Comparison of ENCODE assay signal across 13 mouse cellular contexts in the genomic region with DNA sequence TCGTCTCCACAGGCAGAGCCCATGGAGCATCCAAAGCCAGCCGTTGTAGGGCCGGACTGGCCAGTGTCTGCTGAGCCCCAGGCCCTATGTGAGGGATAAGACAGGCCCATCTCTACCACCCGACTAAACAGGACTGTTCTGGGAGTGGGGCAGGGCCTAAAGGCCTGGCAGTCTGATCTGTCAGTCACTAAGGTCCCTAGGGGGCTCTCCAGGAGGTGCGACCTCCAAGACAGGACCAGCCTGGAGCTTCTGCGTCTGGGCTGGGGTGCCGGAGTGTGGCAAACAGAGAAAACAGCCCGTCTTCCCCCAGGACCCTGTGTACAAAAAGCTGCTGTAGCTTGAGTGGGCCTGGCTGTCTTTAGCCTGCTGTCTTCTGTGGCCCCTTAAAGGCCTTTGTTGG. TPM values are rescaled to one million over a fixed set of nuclear protein-coding genes. Genes with fewer than 3 reads are reported as not detected.
A peak's percentile ranks its signal among the peaks of the same experiment; 100 is the strongest.
DNase-seq lines count a peak whose midpoint lies in the region; ATAC-seq and TF ChIP-seq lines count a peak whose summit lies in the region.
"Had no signal": no experiment of that assay in that cellular context is flagged by ENCODE, and none has a peak within 500 bp of the region (broad histone marks: within the 10 kb centered on the region; RNA-seq: fewer than 3 reads in every experiment).

No protein-coding gene starts in this region.

- peaks cover 59% of the 10 kb centered on the region for H3K36me3 ChIP-seq in hindbrain, embryonic 10.5 days
- H3K36me3 ChIP-seq in hindbrain, embryonic 11.5 days (ENCODE audit: control insufficient read depth, insufficient read depth, low read length): peaks cover 5% of the 10 kb centered on the region; the same call in 1 of the 2 replicates
- peaks cover 2% of the 10 kb centered on the region; the same call in 1 of the 2 replicates for H3K36me3 ChIP-seq in E14TG2a.4 (ENCODE audit: insufficient read depth, low read length)
- H3K36me3 ChIP-seq in hindbrain, embryonic 14.5 days (replicated peaks; ENCODE audit: control insufficient read depth, insufficient read depth): peaks cover 44% of the 10 kb centered on the region

- H3K4me3 ChIP-seq in hindbrain, embryonic 10.5 days: peak overlapping the region; percentile 83; the same call in 1 of the 2 replicates
- H3K4me3 ChIP-seq in hindbrain, embryonic 11.5 days (ENCODE audit: low read depth, low read length): no peak overlapping the region
- 0 out of 2 replicates have a peak overlapping the region, but pooled peaks have one; percentile 50 for H3K4me3 ChIP-seq in E14TG2a.4 (replicated peaks; ENCODE audit: low read length)
- H3K4me3 ChIP-seq in hindbrain, embryonic 14.5 days (replicated peaks; ENCODE audit: low read length): no peak overlapping the region

- H3K4me1 ChIP-seq in hindbrain, embryonic 10.5 days (replicated peaks): peaks cover 48% of the 10 kb centered on the region
- peaks cover 16% of the 10 kb centered on the region for H3K4me1 ChIP-seq in hindbrain, embryonic 11.5 days (replicated peaks; ENCODE audit: control insufficient read depth, insufficient read depth, low read length)
- peaks cover 68% of the 10 kb centered on the region for H3K4me1 ChIP-seq in E14TG2a.4 (replicated peaks; ENCODE audit: low read depth, low read length)
- peaks cover 32% of the 10 kb centered on the region for H3K4me1 ChIP-seq in hindbrain, embryonic 14.5 days (replicated peaks; ENCODE audit: control insufficient read depth, insufficient read depth, low read length)

- H3K9me3 ChIP-seq in hindbrain, embryonic 10.5 days: no peaks in the 10 kb centered on the region
- no peaks in the 10 kb centered on the region for H3K9me3 ChIP-seq in hindbrain, embryonic 11.5 days (ENCODE audit: control insufficient read depth, low read length)
- H3K9me3 ChIP-seq in E14TG2a.4 (ENCODE audit: low read length): no peaks in the 10 kb centered on the region
- no peaks in the 10 kb centered on the region for H3K9me3 ChIP-seq in hindbrain, embryonic 14.5 days (ENCODE audit: control insufficient read depth, low read length)
- H3K9me3 ChIP-seq: G1E had no signal

- 70% methylated on average over 8 of the region's 8 CpGs for WGBS in hindbrain, embryonic 10.5 days
- WGBS in hindbrain, embryonic 11.5 days: 65% methylated on average over 8 of the region's 8 CpGs
- WGBS in hindbrain, embryonic 14.5 days: 59% methylated on average over 8 of the region's 8 CpGs

- DNase-seq in cerebellum, adult 11-12 months: peak; percentile 46
- no peak for DNase-seq in cerebellum, adult 11 months
- no peak for DNase-seq in hindbrain, embryonic 10.5 days (ENCODE audit: low spot score)
- DNase-seq in hindbrain, embryonic 11.5 days (ENCODE audit: low spot score): no peak
- no peak for DNase-seq in hindbrain, embryonic 14.5 days (ENCODE audit: low spot score)
- DNase-seq in thymus, postnatal 25 days: no peak
- no peak for DNase-seq in ovary, adult 18-20 months (ENCODE audit: low spot score)
- DNase-seq: cerebellum, postnatal 36 days; kidney, adult 9 months; right cerebral cortex, postnatal 14 days had no signal

- H3K4me2 ChIP-seq in hindbrain, embryonic 11.5 days (replicated peaks; ENCODE audit: low read depth, low read length): no peak overlapping the region
- 0 out of 2 replicates have a peak overlapping the region, but pooled peaks have one; percentile 18 for H3K4me2 ChIP-seq in hindbrain, embryonic 14.5 days (replicated peaks)

- TF ChIP-seq CTCF in E14TG2a.4 (conservative IDR thresholded peaks at IDR 0.05; ENCODE audit: low read length): no peak

- H3K9ac ChIP-seq in hindbrain, embryonic 11.5 days (ENCODE audit: low read depth, low read length): no peak overlapping the region
- H3K9ac ChIP-seq in hindbrain, embryonic 14.5 days: peak overlapping the region; percentile 26; the same call in 1 of the 2 replicates

- no peak for ATAC-seq in hindbrain, embryonic 11.5 days (ENCODE audit: low FRiP score)
- ATAC-seq in hindbrain, embryonic 14.5 days (ENCODE audit: low FRiP score): no peak

- peak overlapping the region; percentile 97; the same call in 1 of the 2 replicates for H3K27ac ChIP-seq in hindbrain, embryonic 10.5 days
- no peak overlapping the region for H3K27ac ChIP-seq in hindbrain, embryonic 11.5 days (ENCODE audit: low read depth, low read length)
- H3K27ac ChIP-seq in hindbrain, embryonic 14.5 days: no peak overlapping the region

- no peaks in the 10 kb centered on the region; the same call in 1 of the 2 replicates for H3K27me3 ChIP-seq in hindbrain, embryonic 10.5 days (ENCODE audit: insufficient read depth, poor library complexity, severe bottlenecking)
- H3K27me3 ChIP-seq in hindbrain, embryonic 11.5 days (ENCODE audit: control insufficient read depth, insufficient read depth, low read length): no peaks in the 10 kb centered on the region
- H3K27me3 ChIP-seq in E14TG2a.4 (ENCODE audit: insufficient read depth, low read length): peaks cover 77% of the 10 kb centered on the region
- no peaks in the 10 kb centered on the region for H3K27me3 ChIP-seq in hindbrain, embryonic 14.5 days (ENCODE audit: control insufficient read depth, insufficient read depth, low read length)

RNA-seq across cellular contexts. Expression of a gene that starts 2.7 kb away (rescaled TPM):
- 5.5 and 8.4 TPM in 2 replicates for polyA plus RNA-seq in hindbrain, embryonic 10.5 days (2016; fragmentation: Nextera tagmentation; extraction: Ambion mirVana)
- 6.0 and 7.2 TPM in 2 replicates for polyA plus RNA-seq in hindbrain, embryonic 11.5 days (2014; fragmentation: Nextera tagmentation; extraction: Ambion mirVana)
- 19.1 and 21.5 TPM in 2 replicates for polyA plus RNA-seq in hindbrain, embryonic 14.5 days (2014; fragmentation: Nextera tagmentation; extraction: Ambion mirVana)

RNA-seq across cellular contexts. Expression of a gene that starts 15.6 kb away (rescaled TPM):
- 0.06 and 0.16 TPM in 2 replicates for polyA plus RNA-seq in hindbrain, embryonic 10.5 days (2016; fragmentation: Nextera tagmentation; extraction: Ambion mirVana)
- polyA plus RNA-seq in hindbrain, embryonic 11.5 days (2014; fragmentation: Nextera tagmentation; extraction: Ambion mirVana): 0.57 and 0.78 TPM in 2 replicates
- 1.6 and 2.3 TPM in 2 replicates for polyA plus RNA-seq in hindbrain, embryonic 14.5 days (2014; fragmentation: Nextera tagmentation; extraction: Ambion mirVana)
- polyA plus RNA-seq: G1E; liver, embryonic 11.5 days had no signal

RNA-seq across cellular contexts. Expression of a gene that starts 30.5 kb away (rescaled TPM):
- not detected in 2 replicates for polyA plus RNA-seq in hindbrain, embryonic 10.5 days (2016; fragmentation: Nextera tagmentation; extraction: Ambion mirVana)
- not detected in 2 replicates for polyA plus RNA-seq in hindbrain, embryonic 11.5 days (2014; fragmentation: Nextera tagmentation; extraction: Ambion mirVana)
- polyA plus RNA-seq in hindbrain, embryonic 14.5 days (2014; fragmentation: Nextera tagmentation; extraction: Ambion mirVana): 0.31 TPM in 1 of 2 replicates, not detected in the other
- polyA plus RNA-seq: G1E; liver, embryonic 11.5 days had no signal

RNA-seq across cellular contexts. Expression of a gene that starts 42.8 kb away (rescaled TPM):
- polyA plus RNA-seq in hindbrain, embryonic 10.5 days (2016; fragmentation: Nextera tagmentation; extraction: Ambion mirVana): 45.9 and 57.6 TPM in 2 replicates
- polyA plus RNA-seq in hindbrain, embryonic 11.5 days (2014; fragmentation: Nextera tagmentation; extraction: Ambion mirVana): 61.8 and 105 TPM in 2 replicates
- polyA plus RNA-seq in hindbrain, embryonic 14.5 days (2014; fragmentation: Nextera tagmentation; extraction: Ambion mirVana): 56.2 and 64.1 TPM in 2 replicates

RNA-seq across cellular contexts. Expression of a gene that starts 51.7 kb away (rescaled TPM):
- 103 and 112 TPM in 2 replicates for polyA plus RNA-seq in hindbrain, embryonic 10.5 days (2016; fragmentation: Nextera tagmentation; extraction: Ambion mirVana)
- polyA plus RNA-seq in hindbrain, embryonic 11.5 days (2014; fragmentation: Nextera tagmentation; extraction: Ambion mirVana): 122 and 131 TPM in 2 replicates
- polyA plus RNA-seq in hindbrain, embryonic 14.5 days (2014; fragmentation: Nextera tagmentation; extraction: Ambion mirVana): 171 and 213 TPM in 2 replicates

Comparison
In these comparisons a context has a peak if more than half of its experiments do, and no peak if none do; other contexts are left out.
1. H3K4me3 ChIP-seq: peak in hindbrain, embryonic 10.5 days (single experiment) and E14TG2a.4 (single experiment); none in hindbrain, embryonic 11.5 days (single experiment) and hindbrain, embryonic 14.5 days (single experiment).